Mouse (Mus musculus) thymus, postnatal 4 days (tissue): Measurements from ENCODE around the gene Gmcl1.

Experiments
- DNase-seq: peaks from one replicate; pipeline ENCODE4 v3.0.0; 2021

The Gmcl1 gene

GRCm38 (mm10) chr6:86733183-86733876, at the start of gene Gmcl1:
Gene Gmcl1, minus strand, starts transcription at chr6:86733383.
- peak; percentile 98 for DNase-seq

GRCm38 (mm10) chr6:86782342-86782741, 49.2 kb upstream of the Gmcl1 start:
- no peak for DNase-seq

GRCm38 (mm10) chr6:86781361-86781957, 48.3 kb upstream of the Gmcl1 start:
- no peak for DNase-seq

GRCm38 (mm10) chr6:86778910-86779594, 45.9 kb upstream of the Gmcl1 start:
- DNase-seq, result no peak

GRCm38 (mm10) chr6:86777181-86777580, 44.0 kb upstream of the Gmcl1 start:
- DNase-seq, result no peak

- no peak for DNase-seq
Observed at GRCm38 (mm10) chr6:86776706-86777071, 43.5 kb upstream of the Gmcl1 start.

- DNase-seq, result no peak
Observed at GRCm38 (mm10) chr6:86776001-86776705, 43.0 kb upstream of the Gmcl1 start.

GRCm38 (mm10) chr6:86774937-86775336, 41.8 kb upstream of the Gmcl1 start:
- DNase-seq, result no peak

- DNase-seq, result no peak
Observed at GRCm38 (mm10) chr6:86773830-86774229, 40.6 kb upstream of the Gmcl1 start.

- no peak for DNase-seq
Observed at GRCm38 (mm10) chr6:86772631-86773030, 39.4 kb upstream of the Gmcl1 start.

GRCm38 (mm10) chr6:86768938-86769337, 35.8 kb upstream of the Gmcl1 start:
- no peak for DNase-seq

GRCm38 (mm10) chr6:86768186-86768776, 35.1 kb upstream of the Gmcl1 start:
- no peak for DNase-seq

- no peak for DNase-seq
Observed at GRCm38 (mm10) chr6:86767465-86767864, 34.3 kb upstream of the Gmcl1 start.

- peak; percentile 40 for DNase-seq
Observed at GRCm38 (mm10) chr6:86765637-86766059, 32.5 kb upstream of the Gmcl1 start.

GRCm38 (mm10) chr6:86754105-86754863, 21.1 kb upstream of the Gmcl1 start:
- DNase-seq, result peak; percentile 39

GRCm38 (mm10) chr6:86752843-86753485, 19.8 kb upstream of the Gmcl1 start:
- DNase-seq, result no peak

- no peak for DNase-seq
Observed at GRCm38 (mm10) chr6:86750961-86751360, 17.8 kb upstream of the Gmcl1 start.

GRCm38 (mm10) chr6:86749817-86750216, 16.6 kb upstream of the Gmcl1 start:
- no peak for DNase-seq

- DNase-seq, result peak; percentile 62
Observed at GRCm38 (mm10) chr6:86747171-86747570, 14.0 kb upstream of the Gmcl1 start.

- peak; percentile 23 for DNase-seq
Observed at GRCm38 (mm10) chr6:86740652-86741051, 7.5 kb upstream of the Gmcl1 start.

GRCm38 (mm10) chr6:86736830-86737229, 3.6 kb upstream of the Gmcl1 start:
- no peak for DNase-seq

- DNase-seq, result no peak
Observed at GRCm38 (mm10) chr6:86736313-86736712, 3.1 kb upstream of the Gmcl1 start.
